Mouse (Mus musculus): ENCODE results near the gene Arrdc4. TPM values are rescaled to one million over a fixed set of nuclear protein-coding genes. Genes with fewer than 3 reads are reported as not detected.

Arrdc4 gene
- polyA plus RNA-seq, 2 experiments, result 16.2 to 28.0 TPM

DNA sequence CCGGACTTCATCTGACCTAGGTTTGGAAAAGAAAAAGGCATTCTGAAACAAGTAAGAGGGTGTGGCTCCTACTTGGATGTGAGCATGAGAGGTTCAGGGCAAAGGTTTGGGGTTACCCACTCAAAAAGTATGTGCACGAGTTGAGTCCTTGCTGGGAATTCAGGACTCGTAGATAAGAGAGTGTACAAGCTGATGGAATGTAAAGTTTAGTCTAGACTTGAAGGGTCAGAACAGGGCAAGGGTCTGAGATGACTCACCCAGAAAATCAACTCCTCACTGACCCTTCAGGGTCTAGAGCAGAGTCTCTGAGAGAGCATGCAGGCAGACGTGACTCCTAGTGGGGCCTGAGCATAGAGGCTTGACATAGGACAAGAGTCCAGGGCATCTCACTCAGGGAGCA lies 16.9 kb upstream of the Arrdc4 start:
- WGBS, result 86% methylated on average over 4 of the region's 4 CpGs
- ATAC-seq (ENCODE audit: low FRiP score, low read depth) (no peak), DNase-seq (ENCODE audit: low spot score) (no peak)
- Histone ChIP-seq H3K27ac (replicated peaks; ENCODE audit: low read depth, low read length) (no peak overlapping the region), H3K4me3 (replicated peaks; ENCODE audit: low read length) (no peak overlapping the region), H3K36me3 (ENCODE audit: control insufficient read depth, insufficient read depth, low read length) (no peaks in the 10 kb centered on the region), H3K4me1 (ENCODE audit: control insufficient read depth, insufficient read depth, low read length) (no peaks in the 10 kb centered on the region), H3K9ac (ENCODE audit: low read depth, low read length, severe bottlenecking) (no peak overlapping the region), H3K27me3 (ENCODE audit: control insufficient read depth, insufficient read depth, low read length) (no peaks in the 10 kb centered on the region), H3K4me2 (replicated peaks; ENCODE audit: low read depth, low read length, severe bottlenecking) (no peak overlapping the region), H3K9me3 (ENCODE audit: control insufficient read depth, low read length) (no peaks in the 10 kb centered on the region)
- TF ChIP-seq POLR2A (IDR thresholded peaks at IDR 0.05; ENCODE audit: borderline replicate concordance, extremely low read depth, insufficient read depth, insufficient read length), result no peak

DNA sequence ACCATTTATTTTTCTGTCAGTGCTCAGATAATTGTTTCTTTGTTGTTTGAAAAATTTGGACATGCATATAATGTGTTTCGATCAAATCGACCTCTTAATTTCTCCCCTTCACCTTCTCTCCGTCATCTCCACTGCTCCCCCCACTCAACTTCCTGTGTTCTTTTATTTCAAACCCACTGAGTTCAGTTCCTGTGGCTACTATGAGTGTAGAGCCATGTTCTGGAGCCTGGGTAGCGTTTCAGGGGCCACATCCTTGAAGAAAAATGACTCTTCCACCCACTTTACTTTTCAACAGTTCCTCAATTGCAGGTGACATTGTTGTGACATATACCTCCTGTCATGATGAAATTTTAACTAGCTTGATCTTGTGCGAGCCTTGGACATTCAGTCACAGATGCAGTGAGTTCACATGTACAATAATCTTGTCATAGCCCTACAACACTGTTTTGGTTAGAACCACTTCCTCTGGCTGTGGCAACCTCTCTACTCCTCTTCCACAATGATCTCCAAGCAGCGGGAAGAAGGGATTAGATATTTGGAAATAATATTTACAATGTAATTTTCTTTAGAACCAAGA lies 10.2 kb upstream of the Arrdc4 start:
- WGBS, result 76% methylated on average over 6 of the region's 6 CpGs
- no peak for TF ChIP-seq POLR2A (IDR thresholded peaks at IDR 0.05; ENCODE audit: borderline replicate concordance, extremely low read depth, insufficient read depth, insufficient read length)

DNA sequence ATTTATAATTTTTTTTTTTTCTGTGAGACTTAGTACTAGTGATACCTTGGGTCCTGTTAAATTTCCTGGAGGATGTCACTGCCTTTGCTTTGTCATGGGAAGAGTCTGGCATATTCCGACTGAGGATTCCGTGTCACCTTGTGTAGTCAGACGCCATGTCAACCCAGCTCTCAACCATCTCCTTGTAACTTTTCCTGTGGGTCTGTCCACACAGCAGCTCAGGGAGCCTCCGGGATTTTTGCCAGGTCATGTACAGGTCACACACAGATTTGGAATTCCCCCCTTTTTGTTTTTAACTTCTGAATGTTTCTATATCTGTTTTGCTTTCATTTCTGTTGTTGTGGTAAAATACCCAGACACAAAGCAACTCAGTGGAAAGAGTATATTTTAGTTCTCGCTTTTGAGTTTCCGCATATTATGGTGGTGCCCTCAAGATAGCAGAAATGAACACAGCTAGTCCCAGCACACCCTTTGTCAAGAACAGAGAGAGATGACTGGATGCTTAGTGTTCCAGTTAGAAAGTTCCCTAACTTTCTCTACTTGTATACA lies 7.7 kb upstream of the Arrdc4 start:
- Histone ChIP-seq H3K4me2 (replicated peaks; ENCODE audit: low read depth, low read length, severe bottlenecking) (no peak overlapping the region), H3K27ac (replicated peaks; ENCODE audit: low read depth, low read length) (no peak overlapping the region), H3K4me1 (ENCODE audit: control insufficient read depth, insufficient read depth, low read length) (no peaks in the 10 kb centered on the region), H3K9me3 (ENCODE audit: control insufficient read depth, low read length) (no peaks in the 10 kb centered on the region), H3K27me3 (ENCODE audit: control insufficient read depth, insufficient read depth, low read length) (no peaks in the 10 kb centered on the region), H3K36me3 (ENCODE audit: control insufficient read depth, insufficient read depth, low read length) (no peaks in the 10 kb centered on the region), H3K9ac (ENCODE audit: low read depth, low read length, severe bottlenecking) (no peak overlapping the region), H3K4me3 (replicated peaks; ENCODE audit: low read length) (no peak overlapping the region)
- no peak for TF ChIP-seq POLR2A (IDR thresholded peaks at IDR 0.05; ENCODE audit: borderline replicate concordance, extremely low read depth, insufficient read depth, insufficient read length)
- 90% methylated on average over 6 of the region's 6 CpGs for WGBS
- ATAC-seq (ENCODE audit: low FRiP score, low read depth) (no peak), DNase-seq (ENCODE audit: low spot score) (no peak)

More for the DNA sequence above, 10.2 kb upstream of the Arrdc4 start:
- Histone ChIP-seq H3K4me3 (replicated peaks; ENCODE audit: low read length) (no peak overlapping the region), H3K4me1 (ENCODE audit: control insufficient read depth, insufficient read depth, low read length) (no peaks in the 10 kb centered on the region), H3K27ac (replicated peaks; ENCODE audit: low read depth, low read length) (no peak overlapping the region), H3K27me3 (ENCODE audit: control insufficient read depth, insufficient read depth, low read length) (no peaks in the 10 kb centered on the region), H3K9ac (ENCODE audit: low read depth, low read length, severe bottlenecking) (no peak overlapping the region), H3K9me3 (ENCODE audit: control insufficient read depth, low read length) (no peaks in the 10 kb centered on the region), H3K4me2 (replicated peaks; ENCODE audit: low read depth, low read length, severe bottlenecking) (no peak overlapping the region), H3K36me3 (ENCODE audit: control insufficient read depth, insufficient read depth, low read length) (no peaks in the 10 kb centered on the region)
- ATAC-seq (ENCODE audit: low FRiP score, low read depth) (no peak), DNase-seq (ENCODE audit: low spot score) (no peak)

DNA sequence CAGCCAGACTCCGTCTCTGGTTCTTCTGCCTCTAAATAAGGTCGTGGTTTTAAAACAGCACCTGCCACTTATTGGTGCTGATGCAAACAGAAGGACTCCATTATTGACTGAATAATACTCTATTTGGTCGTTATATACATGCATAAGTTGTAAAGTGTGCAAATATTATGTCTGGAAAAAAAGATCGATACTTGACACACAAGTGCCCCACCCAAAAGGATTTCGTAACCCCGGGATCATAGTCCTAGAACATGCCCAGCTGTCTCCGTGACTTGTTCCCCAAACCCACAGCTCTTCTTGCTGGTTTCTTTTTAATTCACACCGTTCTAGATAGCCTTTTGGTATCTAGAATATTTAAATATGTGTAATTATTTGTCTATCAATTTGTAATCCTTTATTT lies 878 bp upstream of the Arrdc4 start:
- Histone ChIP-seq H3K27ac (replicated peaks; ENCODE audit: low read depth, low read length) (peak overlapping the region; percentile 45; the same call in 1 of the 2 replicates), H3K9ac (ENCODE audit: low read depth, low read length, severe bottlenecking) (0 out of 2 replicates have a peak overlapping the region, but pooled peaks have one; percentile 17), H3K4me1 (ENCODE audit: control insufficient read depth, insufficient read depth, low read length) (peaks cover 12% of the 10 kb centered on the region; the same call in 1 of the 2 replicates), H3K4me2 (replicated peaks; ENCODE audit: low read depth, low read length, severe bottlenecking) (peak overlapping the region; percentile 42), H3K9me3 (ENCODE audit: control insufficient read depth, low read length) (no peaks in the 10 kb centered on the region), H3K36me3 (ENCODE audit: control insufficient read depth, insufficient read depth, low read length) (peaks cover 2% of the 10 kb centered on the region; the same call in 1 of the 2 replicates), H3K4me3 (replicated peaks; ENCODE audit: low read length) (peak overlapping the region; percentile 26), H3K27me3 (ENCODE audit: control insufficient read depth, insufficient read depth, low read length) (no peaks in the 10 kb centered on the region)
- DNase-seq (ENCODE audit: low spot score) (no peak), ATAC-seq (ENCODE audit: low FRiP score, low read depth) (no peak)
- TF ChIP-seq POLR2A (IDR thresholded peaks at IDR 0.05; ENCODE audit: borderline replicate concordance, extremely low read depth, insufficient read depth, insufficient read length), result no peak
- 67% methylated on average over 8 of the region's 8 CpGs for WGBS

DNA sequence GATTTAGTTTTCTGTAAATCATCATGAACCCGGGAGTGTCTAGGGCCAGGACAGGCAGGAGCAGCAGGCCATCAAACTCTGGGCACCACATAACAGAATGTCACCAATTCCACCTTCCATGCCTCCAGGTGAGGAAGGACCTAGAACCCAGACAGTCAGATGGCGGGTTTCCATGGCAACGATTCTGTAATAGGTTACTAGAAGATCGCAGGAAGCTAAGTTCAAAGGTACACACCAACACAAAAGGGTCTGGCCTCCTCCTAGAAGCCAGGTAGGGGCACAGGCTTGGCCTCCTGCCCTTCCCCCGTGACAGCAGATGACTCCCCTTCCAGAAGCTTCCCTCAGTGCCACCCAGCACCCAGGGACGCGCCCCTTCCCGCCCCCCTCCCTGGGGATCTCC lies 680 bp downstream of the Arrdc4 start:
- no peak for TF ChIP-seq POLR2A (IDR thresholded peaks at IDR 0.05; ENCODE audit: borderline replicate concordance, extremely low read depth, insufficient read depth, insufficient read length)
- no peaks in the 10 kb centered on the region for H3K9me3 ChIP-seq (ENCODE audit: control insufficient read depth, low read length)
- ATAC-seq (ENCODE audit: low FRiP score, low read depth) (no peak), DNase-seq (ENCODE audit: low spot score) (peak; percentile 62)
- H3K4me3 ChIP-seq (replicated peaks; ENCODE audit: low read length), result peak overlapping the region; percentile 84
- H3K4me2 ChIP-seq (replicated peaks; ENCODE audit: low read depth, low read length, severe bottlenecking), result peak overlapping the region; percentile 90
- peak overlapping the region; percentile 69; the same call in 1 of the 2 replicates for H3K27ac ChIP-seq (replicated peaks; ENCODE audit: low read depth, low read length)
- no peaks in the 10 kb centered on the region for H3K27me3 ChIP-seq (ENCODE audit: control insufficient read depth, insufficient read depth, low read length)
- WGBS, result 14% methylated on average over 8 of the region's 8 CpGs
- H3K9ac ChIP-seq (ENCODE audit: low read depth, low read length, severe bottlenecking), result peak overlapping the region; percentile 82
- peaks cover 16% of the 10 kb centered on the region for H3K36me3 ChIP-seq (ENCODE audit: control insufficient read depth, insufficient read depth, low read length)
- peaks cover 12% of the 10 kb centered on the region; the same call in 1 of the 2 replicates for H3K4me1 ChIP-seq (ENCODE audit: control insufficient read depth, insufficient read depth, low read length)

All from limb, embryonic 14.5 days (tissue).